ENCODE assay signal across 9 mouse cellular contexts in the genomic region with DNA sequence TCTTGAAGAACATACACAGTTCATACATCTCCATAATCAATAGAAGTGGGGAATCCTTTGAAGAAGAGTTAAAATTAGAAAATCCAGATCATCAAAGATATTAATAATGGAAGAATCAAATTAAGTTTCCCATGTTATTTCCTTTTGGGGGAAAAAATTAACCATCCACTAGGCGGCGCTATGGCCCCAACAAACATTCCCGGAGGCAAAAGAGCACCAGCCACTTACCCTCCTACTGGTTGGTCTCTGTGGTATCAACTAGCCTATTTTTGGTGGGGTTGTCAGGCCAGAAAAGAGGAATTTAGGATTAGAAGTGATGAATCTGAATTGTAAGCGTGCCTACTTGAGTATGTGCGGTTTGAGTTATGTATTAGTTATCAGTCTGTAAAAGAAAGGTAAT. TPM values are rescaled to one million over a fixed set of nuclear protein-coding genes. Genes with fewer than 3 reads are reported as not detected.
DNase-seq lines count a peak whose midpoint lies in the region; ATAC-seq lines count a peak whose summit lies in the region.
"Had no signal": no experiment of that assay in that cellular context is flagged by ENCODE, and none has a peak within 500 bp of the region (broad histone marks: within the 10 kb centered on the region; RNA-seq: fewer than 3 reads in every experiment).

No protein-coding gene starts in this region.

- H3K27me3 ChIP-seq in liver, embryonic 11.5 days (replicated peaks; ENCODE audit: control insufficient read depth, insufficient read depth, low read length): no peaks in the 10 kb centered on the region
- H3K27me3 ChIP-seq in embryonic facial prominence, embryonic 14.5 days (replicated peaks; ENCODE audit: control insufficient read depth, insufficient read depth, low read length): no peaks in the 10 kb centered on the region
- no peaks in the 10 kb centered on the region for H3K27me3 ChIP-seq in liver, embryonic 13.5 days
- H3K27me3 ChIP-seq: neural tube, embryonic 12.5 days had no signal

- H3K9ac ChIP-seq in liver, embryonic 11.5 days (ENCODE audit: low read depth, low read length): no peak overlapping the region
- H3K9ac ChIP-seq in embryonic facial prominence, embryonic 14.5 days (ENCODE audit: low read depth, low read length): no peak overlapping the region
- H3K9ac ChIP-seq in liver, embryonic 13.5 days: no peak overlapping the region
- H3K9ac ChIP-seq: neural tube, embryonic 12.5 days had no signal

- peak; percentile 54 to 72 for DNase-seq in adrenal gland, adult 18-20 months (ENCODE audit: low spot score in 2 of 2)
- no peak for DNase-seq in adrenal gland, postnatal 4 days (ENCODE audit: low spot score in 2 of 2)
- DNase-seq in liver: peak; percentile 59
- no peak for DNase-seq in liver, embryonic 11.5 days (ENCODE audit: low spot score)
- DNase-seq in adipocyte (ENCODE audit: low spot score): peak; percentile 82
- DNase-seq in embryonic facial prominence, embryonic 14.5 days (ENCODE audit: low spot score): peak; percentile 29
- peak; percentile 26 for DNase-seq in liver, embryonic 13.5 days
- peak; percentile 45 for DNase-seq in spleen, adult 12 weeks (ENCODE audit: low spot score)

- 34% methylated on average over 5 of the region's 5 CpGs for WGBS in liver, embryonic 11.5 days
- WGBS in embryonic facial prominence, embryonic 14.5 days: 41% methylated on average over 5 of the region's 5 CpGs
- WGBS in liver, embryonic 13.5 days (ENCODE audit: insufficient replicate concordance): 24% methylated on average over 5 of the region's 5 CpGs

- no peak overlapping the region for H3K4me2 ChIP-seq in liver, embryonic 11.5 days
- H3K4me2 ChIP-seq in embryonic facial prominence, embryonic 14.5 days (ENCODE audit: low read depth, low read length): no peak overlapping the region
- no peak overlapping the region for H3K4me2 ChIP-seq in liver, embryonic 13.5 days
- H3K4me2 ChIP-seq: neural tube, embryonic 12.5 days had no signal

- no peak overlapping the region for H3K27ac ChIP-seq in liver, embryonic 11.5 days (ENCODE audit: low read depth, low read length)
- no peak overlapping the region for H3K27ac ChIP-seq in embryonic facial prominence, embryonic 14.5 days (replicated peaks; ENCODE audit: low read depth, low read length)
- H3K27ac ChIP-seq in liver, embryonic 13.5 days: no peak overlapping the region
- H3K27ac ChIP-seq: neural tube, embryonic 12.5 days had no signal

- no peaks in the 10 kb centered on the region for H3K9me3 ChIP-seq in liver, embryonic 11.5 days (ENCODE audit: control insufficient read depth, low read length)
- no peaks in the 10 kb centered on the region for H3K9me3 ChIP-seq in embryonic facial prominence, embryonic 14.5 days (ENCODE audit: control insufficient read depth, low read length)
- no peaks in the 10 kb centered on the region for H3K9me3 ChIP-seq in liver, embryonic 13.5 days (replicated peaks)
- H3K9me3 ChIP-seq: neural tube, embryonic 12.5 days had no signal

- no peak for ATAC-seq in liver, embryonic 11.5 days (replicated peaks; ENCODE audit: low FRiP score)
- no peak for ATAC-seq in embryonic facial prominence, embryonic 14.5 days (ENCODE audit: low read depth)
- no peak for ATAC-seq in liver, embryonic 13.5 days (ENCODE audit: low read depth)

- no peaks in the 10 kb centered on the region for H3K4me1 ChIP-seq in liver, embryonic 11.5 days (replicated peaks; ENCODE audit: control insufficient read depth, insufficient read depth, low read length)
- no peaks in the 10 kb centered on the region for H3K4me1 ChIP-seq in embryonic facial prominence, embryonic 14.5 days (ENCODE audit: control insufficient read depth, insufficient read depth, low read length)
- no peaks in the 10 kb centered on the region for H3K4me1 ChIP-seq in liver, embryonic 13.5 days (replicated peaks)
- H3K4me1 ChIP-seq: neural tube, embryonic 12.5 days had no signal

- H3K36me3 ChIP-seq in liver, embryonic 11.5 days (ENCODE audit: control insufficient read depth, insufficient read depth, low read length): peaks cover 14% of the 10 kb centered on the region; the same call in 1 of the 2 replicates
- H3K36me3 ChIP-seq in embryonic facial prominence, embryonic 14.5 days (ENCODE audit: control insufficient read depth, insufficient read depth, low read length): peaks cover 60% of the 10 kb centered on the region
- peaks cover 52% of the 10 kb centered on the region for H3K36me3 ChIP-seq in liver, embryonic 13.5 days

- no peak overlapping the region for H3K4me3 ChIP-seq in liver, embryonic 11.5 days (ENCODE audit: low read depth, low read length)
- no peak overlapping the region for H3K4me3 ChIP-seq in embryonic facial prominence, embryonic 14.5 days (ENCODE audit: low read depth, low read length)
- no peak overlapping the region for H3K4me3 ChIP-seq in liver, embryonic 13.5 days (replicated peaks)
- H3K4me3 ChIP-seq: neural tube, embryonic 12.5 days had no signal

RNA-seq across cellular contexts. Expression of a gene that starts 41.6 kb away (rescaled TPM):
- total RNA-seq in adrenal gland, adult 18-20 months (2021): 10 to 100 TPM; 16.9 to 18.7 TPM
- 10 to 100 TPM; 20.9 to 22.9 TPM for total RNA-seq in adrenal gland, postnatal 4 days (2021)
- polyA plus RNA-seq in liver, embryonic 11.5 days (2014; fragmentation: Nextera tagmentation; extraction: Ambion mirVana): 17.9 and 18.3 TPM in 2 replicates
- 10.9 and 13.1 TPM in 2 replicates for polyA plus RNA-seq in embryonic facial prominence, embryonic 14.5 days (2014; fragmentation: Nextera tagmentation; extraction: Ambion mirVana)
- 11.0 and 13.7 TPM in 2 replicates for polyA plus RNA-seq in liver, embryonic 13.5 days (2015; fragmentation: Nextera tagmentation; extraction: Ambion mirVana)

RNA-seq across cellular contexts. Expression of a gene that starts 48.3 kb away (rescaled TPM):
- total RNA-seq in adrenal gland, adult 18-20 months (2021): 10 to 100 TPM; 16.1 to 17.9 TPM
- 10 to 100 TPM; 19.5 to 22.3 TPM for total RNA-seq in adrenal gland, postnatal 4 days (2021)
- polyA plus RNA-seq in liver, embryonic 11.5 days (2014; fragmentation: Nextera tagmentation; extraction: Ambion mirVana): 9.3 and 9.8 TPM in 2 replicates
- polyA plus RNA-seq in embryonic facial prominence, embryonic 14.5 days (2014; fragmentation: Nextera tagmentation; extraction: Ambion mirVana): 9.3 and 9.8 TPM in 2 replicates
- polyA plus RNA-seq in liver, embryonic 13.5 days (2015; fragmentation: Nextera tagmentation; extraction: Ambion mirVana): 3.5 and 3.6 TPM in 2 replicates

Comparison
In these comparisons a context has a peak if more than half of its experiments do, and no peak if none do; other contexts are left out.
1. DNase-seq: peak in adrenal gland, adult 18-20 months (2 of 2), liver (single experiment), adipocyte (single experiment), embryonic facial prominence, embryonic 14.5 days (single experiment), liver, embryonic 13.5 days (single experiment) and spleen, adult 12 weeks (single experiment); none in adrenal gland, postnatal 4 days (0 of 2) and liver, embryonic 11.5 days (single experiment).